ENCODE assay signal across 8 mouse cellular contexts in the genomic region with DNA sequence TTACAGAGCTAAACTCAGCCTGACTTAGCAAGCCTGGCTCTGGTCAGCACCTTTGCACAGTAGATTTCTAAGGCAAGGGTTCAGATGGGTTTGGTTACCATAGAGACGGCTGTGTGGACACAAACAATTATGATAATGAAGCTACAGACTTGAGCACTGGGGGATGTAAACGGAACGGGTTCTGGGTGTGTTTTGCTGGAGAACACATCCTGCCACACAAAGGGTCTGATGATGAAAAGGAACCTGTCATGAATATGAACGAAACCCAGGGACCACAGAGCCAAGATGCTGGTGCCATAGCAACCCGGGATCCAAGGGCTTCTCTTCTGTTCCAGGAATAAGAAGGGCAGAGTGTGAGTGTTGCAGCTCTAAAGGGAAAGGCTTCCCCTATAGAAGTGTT. TPM values are rescaled to one million over a fixed set of nuclear protein-coding genes. Genes with fewer than 3 reads are reported as not detected.
A peak's percentile ranks its signal among the peaks of the same experiment; 100 is the strongest.
DNase-seq lines count a peak whose midpoint lies in the region; ATAC-seq and TF ChIP-seq lines count a peak whose summit lies in the region.

A gene (plus strand): TSS at position 177 of the 400 bp plus-strand sequence.

- H3K36me3 ChIP-seq in embryonic facial prominence, embryonic 10.5 days (replicated peaks): peaks cover 19% of the 10 kb centered on the region
- peaks cover 8% of the 10 kb centered on the region; the same call in 1 of the 2 replicates for H3K36me3 ChIP-seq in hindbrain, postnatal 0 days (ENCODE audit: insufficient read depth, low read length)

- H3K4me1 ChIP-seq in embryonic facial prominence, embryonic 10.5 days: peaks cover 26% of the 10 kb centered on the region
- H3K4me1 ChIP-seq in hindbrain, postnatal 0 days (ENCODE audit: insufficient read depth, low read length): peaks cover 4% of the 10 kb centered on the region; the same call in 1 of the 2 replicates

- WGBS in embryonic facial prominence, embryonic 10.5 days: 76% methylated on average over 5 of the region's 5 CpGs
- 22% methylated on average over 5 of the region's 5 CpGs for WGBS in hindbrain, postnatal 0 days

- no peaks in the 10 kb centered on the region; the same call in 1 of the 2 replicates for H3K27me3 ChIP-seq in embryonic facial prominence, embryonic 10.5 days (replicated peaks; ENCODE audit: low read depth, poor library complexity, severe bottlenecking)
- no peaks in the 10 kb centered on the region for H3K27me3 ChIP-seq in hindbrain, postnatal 0 days (ENCODE audit: insufficient read depth, low read length)

- no peak for TF ChIP-seq CTCF in hindbrain, postnatal 0 days (IDR thresholded peaks at IDR 0.05; ENCODE audit: low read depth)

- peak within 1 kb of the TSS; percentile 86 for H3K4me3 ChIP-seq in embryonic facial prominence, embryonic 10.5 days
- H3K4me3 ChIP-seq in hindbrain, postnatal 0 days (ENCODE audit: low read length): peak within 1 kb of the TSS; percentile 72

- H3K4me2 ChIP-seq in hindbrain, postnatal 0 days (ENCODE audit: low read depth, low read length): peak within 1 kb of the TSS; percentile 59

- no peaks in the 10 kb centered on the region for H3K9me3 ChIP-seq in embryonic facial prominence, embryonic 10.5 days
- H3K9me3 ChIP-seq in hindbrain, postnatal 0 days (ENCODE audit: low read length): no peaks in the 10 kb centered on the region

- peak; percentile 33 to 74 for DNase-seq in left cerebral cortex, postnatal 14 days (ENCODE audit: low spot score in 2 of 2)
- no peak for DNase-seq in left cerebral cortex, postnatal 4 days
- no peak for DNase-seq in embryonic facial prominence, embryonic 10.5 days (ENCODE audit: low spot score)
- peak; percentile 67 for DNase-seq in hindbrain, postnatal 0 days (ENCODE audit: low spot score)
- DNase-seq in neural tube, embryonic 10.5 days (ENCODE audit: extremely low spot score, low spot score): peak; percentile 24
- no peak for DNase-seq in adipocyte (ENCODE audit: low spot score)
- no peak for DNase-seq in thymus, postnatal 36 days
- DNase-seq in layer of hippocampus, adult 18-20 months (ENCODE audit: low spot score in 2 of 2): no peak

- intact Hi-C loops in left cerebral cortex, postnatal 14 days (cut with DNase I): no loop called here
- intact Hi-C loops in left cerebral cortex, postnatal 4 days (cut with DNase I): no loop called here

- peak; percentile 76 for ATAC-seq in hindbrain, postnatal 0 days

- H3K27ac ChIP-seq in embryonic facial prominence, embryonic 10.5 days (replicated peaks): peak within 1 kb of the TSS; percentile 87
- H3K27ac ChIP-seq in hindbrain, postnatal 0 days: peak within 1 kb of the TSS; percentile 80

- H3K9ac ChIP-seq in hindbrain, postnatal 0 days (replicated peaks; ENCODE audit: low read length): peak within 1 kb of the TSS; percentile 67

RNA-seq across cellular contexts. Expression of the gene that starts here (rescaled TPM):
- 1 to 10 TPM; 5.7 to 9.3 TPM for total RNA-seq in left cerebral cortex, postnatal 14 days (2021)
- total RNA-seq in left cerebral cortex, postnatal 4 days (2021): 10 to 100 TPM in 1 of 2 experiments, 1 to 10 TPM in 1; 7.7 to 12.1 TPM
- polyA plus RNA-seq in embryonic facial prominence, embryonic 10.5 days (2016; fragmentation: Nextera tagmentation; extraction: Ambion mirVana): 10.6 and 12.0 TPM in 2 replicates
- 6.4 and 11.3 TPM in 2 replicates for total RNA-seq in hindbrain, postnatal 0 days (2014; rRNA removed)
- 7.2 and 9.5 TPM in 2 replicates for polyA plus RNA-seq in hindbrain, postnatal 0 days (2015; fragmentation: Nextera tagmentation; extraction: Ambion mirVana)
- total RNA-seq in layer of hippocampus, adult 18-20 months (2021): 1 to 10 TPM; 4.5 to 5.2 TPM

Comparison
In these comparisons a context has a peak if more than half of its experiments do, and no peak if none do; other contexts are left out.
1. DNase-seq: peak in left cerebral cortex, postnatal 14 days (2 of 2), hindbrain, postnatal 0 days (single experiment) and neural tube, embryonic 10.5 days (single experiment); none in left cerebral cortex, postnatal 4 days (single experiment), embryonic facial prominence, embryonic 10.5 days (single experiment), adipocyte (single experiment), thymus, postnatal 36 days (0 of 2) and layer of hippocampus, adult 18-20 months (0 of 2).